Mouse (Mus musculus): ENCODE results near the gene Hist1h4b.
"Not testable (repeated sequence)": the region's sequence is repeated elsewhere in the genome, so short reads cannot be mapped to it uniquely, and the experiment has no call there.

The Hist1h4b gene

DNA sequence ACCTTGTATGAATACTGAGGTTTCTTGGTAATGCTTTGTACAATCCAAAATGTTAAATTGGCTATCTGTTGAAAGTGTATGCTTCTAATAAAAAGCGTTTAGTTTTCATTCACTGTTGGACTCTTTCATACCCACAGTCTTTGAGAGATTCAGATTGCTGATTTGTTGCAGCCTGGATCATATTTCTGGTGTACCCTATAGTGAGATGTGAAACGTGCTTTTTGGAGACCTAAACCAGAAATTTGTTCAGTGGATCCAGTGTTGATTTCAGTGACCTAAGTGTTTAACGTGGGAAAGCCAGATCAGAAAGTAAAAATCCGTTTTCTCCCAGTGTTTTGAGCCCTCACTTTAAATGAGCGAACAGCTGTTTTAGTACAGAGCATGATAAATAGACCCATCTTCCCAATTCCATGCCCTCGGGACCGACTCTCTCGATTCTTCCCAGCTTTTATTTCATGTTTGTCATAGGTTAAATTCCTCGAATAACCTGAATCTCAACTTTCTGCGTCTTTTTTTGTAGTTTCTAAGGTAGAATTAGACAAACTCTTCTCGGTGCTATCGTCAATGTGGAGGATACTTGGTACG lies 16.5 kb upstream of the Hist1h4b start:
- no peak for DNase-seq (ENCODE audit: low spot score)

GRCm38 (mm10) chr13:23740910-23741309 lies 15.9 kb upstream of the Hist1h4b start:
- DNase-seq (ENCODE audit: low spot score): no peak

DNA sequence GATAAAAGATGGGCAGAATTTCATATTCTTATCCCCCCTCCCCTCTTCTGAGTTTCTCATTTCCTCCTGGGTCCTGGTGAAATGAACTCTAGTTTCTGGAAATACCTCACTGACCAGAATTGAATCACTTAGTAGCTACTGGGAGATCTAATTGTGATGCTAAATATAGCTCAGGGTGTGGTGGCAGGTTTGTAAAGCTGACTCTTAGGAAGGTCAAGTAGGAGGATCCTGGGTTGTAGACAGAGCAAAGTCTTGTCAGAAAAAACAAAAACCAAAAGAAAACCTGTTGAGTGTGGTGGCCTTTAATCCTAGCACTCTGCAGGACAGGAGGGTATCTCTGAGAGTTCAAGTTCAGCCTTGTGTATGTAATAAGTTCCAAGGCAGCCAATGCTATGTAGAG lies 14.8 kb upstream of the Hist1h4b start:
- DNase-seq (ENCODE audit: low spot score): no peak

- no peak for DNase-seq (ENCODE audit: low spot score)
Measured at GRCm38 (mm10) chr13:23743215-23743614, 13.6 kb upstream of the Hist1h4b start.

- DNase-seq (ENCODE audit: low spot score): no peak
Measured at GRCm38 (mm10) chr13:23743963-23744362, 12.8 kb upstream of the Hist1h4b start.

DNA sequence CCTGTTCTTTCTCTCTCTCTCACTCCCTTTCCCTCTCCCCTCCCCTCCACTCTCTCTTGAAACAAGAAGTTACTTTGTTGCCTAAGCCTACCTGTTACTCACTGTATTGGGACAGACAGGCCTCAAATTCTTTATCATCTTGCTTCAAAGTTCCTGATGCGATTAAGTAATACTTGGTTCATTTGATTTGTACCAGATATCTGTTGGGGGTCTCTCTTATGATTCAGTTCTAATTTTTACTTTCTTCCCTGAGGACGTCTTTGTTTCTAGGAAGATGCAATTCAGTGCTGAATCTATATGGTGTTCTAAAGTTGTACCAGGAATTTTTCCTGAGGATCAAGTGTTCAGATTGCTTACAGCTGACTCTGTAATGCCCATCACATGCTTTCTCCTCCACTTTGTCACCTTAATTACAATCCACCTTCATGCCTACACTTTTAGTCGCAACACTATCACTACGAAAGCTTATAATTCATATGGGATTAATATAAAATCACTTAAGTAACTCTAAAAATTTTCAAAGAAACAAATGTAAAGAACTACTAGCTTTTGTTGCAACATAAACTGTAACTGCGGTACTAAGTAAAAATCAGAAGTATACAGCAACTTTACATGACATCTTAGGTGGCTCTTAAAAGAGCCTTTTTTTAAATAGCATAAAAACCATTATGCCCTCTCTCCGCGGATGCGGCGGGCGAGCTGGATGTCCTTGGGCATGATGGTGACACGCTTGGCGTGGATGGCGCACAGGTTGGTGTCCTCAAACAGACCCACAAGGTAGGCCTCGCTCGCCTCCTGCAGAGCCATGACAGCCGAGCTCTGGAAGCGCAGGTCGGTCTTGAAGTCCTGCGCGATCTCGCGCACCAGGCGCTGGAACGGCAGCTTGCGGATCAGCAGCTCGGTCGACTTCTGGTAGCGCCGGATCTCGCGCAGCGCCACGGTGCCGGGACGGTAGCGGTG lies 12.1 kb upstream of the Hist1h4b start:
- no peak for DNase-seq (ENCODE audit: low spot score)

DNA sequence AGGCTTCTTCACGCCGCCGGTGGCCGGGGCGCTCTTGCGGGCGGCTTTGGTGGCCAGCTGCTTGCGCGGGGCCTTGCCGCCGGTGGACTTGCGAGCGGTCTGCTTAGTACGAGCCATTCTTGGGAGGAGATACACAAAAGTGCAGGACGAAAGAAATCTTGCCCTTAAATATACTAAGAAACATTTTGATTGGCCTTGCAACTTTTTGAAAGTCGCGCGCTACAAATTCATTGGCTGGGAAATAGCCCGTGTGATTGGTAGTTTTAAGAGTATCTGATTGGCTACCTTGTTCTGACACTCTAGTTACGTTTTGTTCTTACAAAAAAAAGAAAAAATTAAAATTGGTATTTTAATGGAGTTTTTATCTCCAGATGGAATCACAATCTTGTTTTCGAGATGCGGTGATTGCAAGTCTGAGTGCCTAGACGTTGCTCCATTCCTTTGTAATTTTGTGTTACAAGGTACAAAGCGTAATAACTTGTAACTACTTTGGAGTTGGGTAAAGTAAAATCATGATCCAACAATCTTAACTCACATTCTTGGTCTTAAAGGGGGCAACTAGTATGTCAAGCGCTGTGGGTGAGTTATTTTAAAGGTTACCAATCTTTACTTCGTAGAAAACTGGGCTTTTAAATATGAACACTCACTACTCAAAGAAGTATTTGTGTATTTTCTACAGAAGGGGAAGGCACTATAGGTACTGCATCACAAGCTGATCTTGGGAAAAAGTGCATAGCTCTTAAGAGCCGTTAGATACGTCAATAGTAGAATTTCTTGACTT lies 11.2 kb upstream of the Hist1h4b start, which contains the start of gene Hist1h3c:
Hist1h3c (minus strand) TSS at position 222 of the 781 bp plus-strand sequence.
- no peak for DNase-seq (ENCODE audit: low spot score)

- not testable (repeated sequence) for DNase-seq (ENCODE audit: low spot score)
Measured at GRCm38 (mm10) chr13:23746201-23747080, 10.4 kb upstream of the Hist1h4b start, which contains the start of gene Hist1h2bb. TSS of gene Hist1h2bb (plus strand) at chr13:23746734.

GRCm38 (mm10) chr13:23747081-23747891 lies 9.5 kb upstream of the Hist1h4b start:
- no peak for DNase-seq (ENCODE audit: low spot score)

DNA sequence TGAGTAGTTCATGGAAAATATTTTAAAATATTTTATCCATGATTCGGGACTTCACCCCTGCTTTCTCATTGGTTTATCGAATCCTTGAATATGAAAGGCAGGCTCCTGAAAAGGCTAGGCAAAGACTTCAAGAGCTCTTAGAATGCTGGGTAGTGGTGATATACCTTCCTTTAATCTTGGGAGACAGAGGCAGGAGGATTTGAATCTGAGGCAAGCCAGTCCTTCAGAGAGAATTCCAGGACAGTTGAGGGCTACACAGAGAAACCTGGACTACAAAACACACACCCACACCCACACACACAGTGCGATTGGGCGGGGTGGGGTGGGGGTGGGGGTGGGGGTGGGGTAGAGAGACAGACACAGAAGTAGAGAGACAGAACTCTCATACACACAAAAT lies 8.9 kb upstream of the Hist1h4b start:
- DNase-seq (ENCODE audit: low spot score): no peak

- DNase-seq (ENCODE audit: low spot score): no peak
Measured at GRCm38 (mm10) chr13:23749563-23750121, 7.2 kb upstream of the Hist1h4b start.

GRCm38 (mm10) chr13:23750839-23751477 lies 5.9 kb upstream of the Hist1h4b start, which contains the start of gene Hist1h2ab:
TSS of gene Hist1h2ab (plus strand) at chr13:23751126.
- DNase-seq (ENCODE audit: low spot score): not testable (repeated sequence)

GRCm38 (mm10) chr13:23751478-23751956 lies 5.3 kb upstream of the Hist1h4b start:
- DNase-seq (ENCODE audit: low spot score): no peak

DNA sequence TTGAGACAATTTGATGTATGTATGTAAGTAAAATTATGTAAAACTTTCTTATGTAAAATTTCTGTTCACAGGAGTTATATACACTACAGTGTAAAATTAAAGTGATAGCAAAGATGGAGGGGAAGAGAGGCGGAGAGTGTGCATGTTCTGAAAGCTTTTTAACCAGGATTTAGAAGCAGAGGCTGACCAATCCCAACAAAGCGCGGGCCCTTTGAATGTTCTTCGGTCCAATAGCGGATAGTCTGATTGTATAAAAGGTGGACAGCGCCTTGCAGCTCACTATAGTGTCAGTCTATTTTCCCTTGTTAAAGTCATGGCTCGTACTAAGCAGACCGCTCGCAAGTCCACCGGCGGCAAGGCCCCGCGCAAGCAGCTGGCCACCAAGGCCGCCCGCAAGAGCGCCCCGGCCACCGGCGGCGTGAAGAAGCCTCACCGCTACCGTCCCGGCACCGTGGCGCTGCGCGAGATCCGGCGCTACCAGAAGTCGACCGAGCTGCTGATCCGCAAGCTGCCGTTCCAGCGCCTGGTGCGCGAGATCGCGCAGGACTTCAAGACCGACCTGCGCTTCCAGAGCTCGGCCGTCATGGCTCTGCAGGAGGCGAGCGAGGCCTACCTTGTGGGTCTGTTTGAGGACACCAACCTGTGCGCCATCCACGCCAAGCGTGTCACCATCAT lies 4.6 kb upstream of the Hist1h4b start, which contains the start of gene Hist1h3b:
Hist1h3b (plus strand) TSS at position 201 of the 675 bp plus-strand sequence.
- peak; percentile 47 for DNase-seq (ENCODE audit: low spot score)

DNA sequence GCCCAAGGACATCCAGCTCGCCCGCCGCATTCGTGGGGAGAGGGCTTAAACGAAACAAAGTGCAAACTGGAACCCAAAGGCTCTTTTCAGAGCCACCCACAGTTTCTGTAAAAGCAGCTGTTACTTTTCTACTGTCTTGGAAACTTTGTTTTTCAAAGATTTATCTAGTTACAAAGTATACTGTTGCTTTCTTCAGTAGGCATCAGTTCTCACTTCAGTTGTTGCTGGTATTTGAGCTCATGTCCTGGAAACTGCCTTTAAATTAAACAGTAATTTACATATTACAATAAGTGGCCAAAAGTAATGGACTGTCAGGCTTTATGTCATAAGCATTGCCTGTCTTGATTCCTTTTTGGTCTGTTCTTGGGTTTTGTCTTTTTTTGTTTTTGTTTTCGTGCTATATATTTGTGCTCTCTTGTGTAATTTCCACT lies 4.1 kb upstream of the Hist1h4b start:
- DNase-seq (ENCODE audit: low spot score): no peak

GRCm38 (mm10) chr13:23753314-23754078 lies 3.3 kb upstream of the Hist1h4b start:
- DNase-seq (ENCODE audit: low spot score): no peak

- no peak for DNase-seq (ENCODE audit: low spot score)
Measured at GRCm38 (mm10) chr13:23755000-23755399, 1.8 kb upstream of the Hist1h4b start.

Measured in urinary bladder, postnatal 10 days (tissue).